Mouse (Mus musculus) bone marrow, adult 2 months (tissue): ENCODE measurements around the gene Dhrs4. TPM values are rescaled to one million over a fixed set of nuclear protein-coding genes. Genes with fewer than 3 reads are reported as not detected.

Experiments
- H3K27ac ChIP-seq: fragments of 200-500 bp; 2 replicates; pipeline ENCODE4 v1.5.1; 2012; ENCODE audit warnings: low read depth, mild to moderate bottlenecking, control low read depth, inconsistent platforms, low read length; ENCODE audit not compliant: control insufficient read depth, poor library complexity, insufficient read depth
- H3K4me1 ChIP-seq: fragments of 200-500 bp; 2 replicates; pipeline ENCODE4 v1.6.1; 2011; ENCODE audit warnings: low read length; ENCODE audit not compliant: control insufficient read depth, insufficient read depth
- H3K4me3 ChIP-seq: fragments of 200-500 bp; replicated peaks from 2 replicates; pipeline ENCODE3; 2011; ENCODE audit warnings: mild to moderate bottlenecking, low read depth, low read length, control low read depth; ENCODE audit not compliant: control insufficient read depth
- CTCF ChIP-seq: fragments of 200-500 bp; IDR thresholded peaks from 2 replicates; pipeline ENCODE4 v1.5.1; 2011; ENCODE audit warnings: low read length, control low read depth; ENCODE audit not compliant: control insufficient read depth, insufficient read depth
- POLR2A ChIP-seq: fragments of 200-500 bp; IDR thresholded peaks from 2 replicates; pipeline ENCODE4 v1.6.1; 2011; ENCODE audit warnings: low read depth, mild to moderate bottlenecking, control low read depth, low read length, borderline replicate concordance; ENCODE audit not compliant: control insufficient read depth
- WGBS: fragments of 180-500 bp; shearing (Covaris S2); methylation state at CpG from one replicate; pipeline ENCODE4 v1.1.7; 2018; 5-methylcytosine and 5-hydroxymethylcytosine counted together
- polyA plus RNA-seq: library from polyadenylated mRNA; stranded (reverse); fragments of >200 nt; gene quantifications from 2 replicates; pipeline ENCODE4 v1.2.4, GENCODE M21; 2011; ENCODE audit warnings: low replicate concordance; ENCODE audit not compliant: missing spikeins, insufficient read depth, insufficient read length

The Dhrs4 gene
- polyA plus RNA-seq, 1 experiment = 47.3 TPM

GRCm38 (mm10) chr14:55491291-55491833 is 12.8 kb downstream of the Dhrs4 start:
- 1% methylated on average over 30 of the region's 30 CpGs for WGBS
- TF ChIP-seq POLR2A (no peak), CTCF (no peak)

GRCm38 (mm10) chr14:55492103-55492502 is 13.5 kb downstream of the Dhrs4 start:
- H3K27ac ChIP-seq = no peak overlapping the region
- 63% methylated on average over 3 of the region's 3 CpGs for WGBS
- H3K4me3 ChIP-seq = no peak overlapping the region
- H3K4me1 ChIP-seq = no peaks in the 10 kb centered on the region; the same call in 1 of the 2 replicates
- no peak for TF ChIP-seq CTCF
- no peak for TF ChIP-seq POLR2A

More at GRCm38 (mm10) chr14:55491291-55491833, 12.8 kb downstream of the Dhrs4 start:
- H3K4me1 ChIP-seq = no peaks in the 10 kb centered on the region; the same call in 1 of the 2 replicates
- no peak overlapping the region for H3K27ac ChIP-seq
- peak overlapping the region; percentile 43 for H3K4me3 ChIP-seq

DNA sequence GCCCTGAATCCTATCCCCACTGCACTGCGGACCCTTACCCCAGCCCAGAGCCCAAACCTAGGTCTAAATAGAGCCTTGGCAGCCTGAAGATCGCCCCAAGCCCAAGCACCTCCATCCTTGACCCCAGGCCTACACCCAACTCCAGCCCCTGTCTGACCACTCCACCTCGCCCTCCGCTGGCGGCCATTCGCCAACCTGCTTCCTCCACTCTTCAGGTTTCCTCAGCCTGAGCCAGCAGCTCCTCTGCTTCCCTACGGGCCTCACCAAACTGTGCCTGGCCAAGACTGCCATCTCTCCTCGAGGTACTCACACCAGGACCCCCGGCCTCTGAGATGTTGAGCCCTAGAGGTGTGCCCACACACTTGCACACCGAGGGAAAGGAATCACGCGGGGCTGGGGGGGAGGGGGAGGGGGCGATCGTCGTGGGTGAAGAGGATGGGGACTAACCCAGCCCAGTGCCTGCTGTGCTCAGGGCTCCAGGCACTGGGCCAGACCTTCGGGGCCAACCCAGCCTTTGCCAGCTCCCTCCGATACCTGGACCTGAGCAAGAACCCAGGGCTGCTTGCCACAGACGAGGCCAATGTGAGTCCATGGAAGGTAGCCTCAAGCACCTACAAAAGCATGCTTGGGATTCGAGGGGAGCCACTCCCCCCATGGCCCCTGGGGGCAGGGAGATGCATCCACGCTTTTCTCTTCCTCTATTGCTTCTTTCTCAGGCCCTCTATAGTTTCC is 17.1 kb downstream of the Dhrs4 start:
- Histone ChIP-seq H3K4me3 (no peak overlapping the region), H3K27ac (no peak overlapping the region), H3K4me1 (no peaks in the 10 kb centered on the region; the same call in 1 of the 2 replicates)
- TF ChIP-seq POLR2A (no peak), CTCF (no peak)
- 73% methylated on average over 19 of the region's 20 CpGs for WGBS

- Histone ChIP-seq H3K4me1 (no peaks in the 10 kb centered on the region), H3K4me3 (no peak overlapping the region), H3K27ac (no peak overlapping the region)
- 68% methylated on average over 16 of the region's 16 CpGs for WGBS
- no peak for TF ChIP-seq CTCF
- TF ChIP-seq POLR2A = no peak
These were observed 18.3 kb downstream of the Dhrs4 start for GRCm38 (mm10) chr14:55496761-55497448.

- Histone ChIP-seq H3K4me1 (no peaks in the 10 kb centered on the region), H3K27ac (no peak overlapping the region), H3K4me3 (no peak overlapping the region)
- WGBS = 34% methylated on average over 6 of the region's 6 CpGs
- TF ChIP-seq POLR2A (no peak), CTCF (peak; percentile 99)
These were observed 18.9 kb downstream of the Dhrs4 start for GRCm38 (mm10) chr14:55497449-55497821.

- TF ChIP-seq CTCF (no peak), POLR2A (no peak)
- Histone ChIP-seq H3K27ac (no peak overlapping the region), H3K4me3 (no peak overlapping the region), H3K4me1 (no peaks in the 10 kb centered on the region)
- 85% methylated on average over 9 of the region's 9 CpGs for WGBS
These were observed 27.1 kb downstream of the Dhrs4 start for GRCm38 (mm10) chr14:55505612-55506011.

DNA sequence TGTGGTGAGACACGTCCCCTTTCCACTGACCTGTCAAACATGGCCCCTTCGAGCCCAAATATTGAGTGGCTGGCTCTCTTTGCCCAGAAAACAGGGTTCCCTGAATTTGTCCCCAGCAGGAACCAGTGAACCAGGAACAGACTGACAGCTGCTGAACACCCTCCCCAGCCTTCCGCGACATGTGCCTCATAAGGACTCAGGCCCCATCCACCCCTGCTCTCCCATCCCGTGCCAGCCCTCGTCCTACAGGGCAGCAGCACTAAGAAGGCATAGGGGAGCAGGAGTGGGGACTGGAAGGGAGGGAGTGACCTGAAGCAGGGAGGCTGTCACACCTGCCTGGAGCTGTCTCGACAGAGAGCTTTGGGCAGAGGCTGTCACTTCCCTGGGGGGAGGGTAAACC is 29.2 kb downstream of the Dhrs4 start:
- 57% methylated on average over 7 of the region's 7 CpGs for WGBS
- Histone ChIP-seq H3K4me1 (no peaks in the 10 kb centered on the region), H3K27ac (no peak overlapping the region), H3K4me3 (no peak overlapping the region)
- no peak for TF ChIP-seq CTCF
- no peak for TF ChIP-seq POLR2A

GRCm38 (mm10) chr14:55509540-55509939 is 31.0 kb downstream of the Dhrs4 start:
- WGBS = 77% methylated on average over 10 of the region's 10 CpGs
- Histone ChIP-seq H3K27ac (no peak overlapping the region), H3K4me3 (no peak overlapping the region), H3K4me1 (no peaks in the 10 kb centered on the region)
- TF ChIP-seq CTCF (no peak), POLR2A (no peak)
